Mouse (Mus musculus) urinary bladder, postnatal 25 days (tissue): ENCODE results near the gene Stn1.

ENCODE experiments used
- DNase-seq: peaks from one replicate; pipeline ENCODE4 v3.0.0; 2022; ENCODE audit warnings: low spot score

Gene Stn1

GRCm38 (mm10) chr19:47508771-47509281 is 28.5 kb downstream of the Stn1 start:
- DNase-seq = no peak

- no peak for DNase-seq
Measured at GRCm38 (mm10) chr19:47508191-47508590, 29.1 kb downstream of the Stn1 start.

DNA sequence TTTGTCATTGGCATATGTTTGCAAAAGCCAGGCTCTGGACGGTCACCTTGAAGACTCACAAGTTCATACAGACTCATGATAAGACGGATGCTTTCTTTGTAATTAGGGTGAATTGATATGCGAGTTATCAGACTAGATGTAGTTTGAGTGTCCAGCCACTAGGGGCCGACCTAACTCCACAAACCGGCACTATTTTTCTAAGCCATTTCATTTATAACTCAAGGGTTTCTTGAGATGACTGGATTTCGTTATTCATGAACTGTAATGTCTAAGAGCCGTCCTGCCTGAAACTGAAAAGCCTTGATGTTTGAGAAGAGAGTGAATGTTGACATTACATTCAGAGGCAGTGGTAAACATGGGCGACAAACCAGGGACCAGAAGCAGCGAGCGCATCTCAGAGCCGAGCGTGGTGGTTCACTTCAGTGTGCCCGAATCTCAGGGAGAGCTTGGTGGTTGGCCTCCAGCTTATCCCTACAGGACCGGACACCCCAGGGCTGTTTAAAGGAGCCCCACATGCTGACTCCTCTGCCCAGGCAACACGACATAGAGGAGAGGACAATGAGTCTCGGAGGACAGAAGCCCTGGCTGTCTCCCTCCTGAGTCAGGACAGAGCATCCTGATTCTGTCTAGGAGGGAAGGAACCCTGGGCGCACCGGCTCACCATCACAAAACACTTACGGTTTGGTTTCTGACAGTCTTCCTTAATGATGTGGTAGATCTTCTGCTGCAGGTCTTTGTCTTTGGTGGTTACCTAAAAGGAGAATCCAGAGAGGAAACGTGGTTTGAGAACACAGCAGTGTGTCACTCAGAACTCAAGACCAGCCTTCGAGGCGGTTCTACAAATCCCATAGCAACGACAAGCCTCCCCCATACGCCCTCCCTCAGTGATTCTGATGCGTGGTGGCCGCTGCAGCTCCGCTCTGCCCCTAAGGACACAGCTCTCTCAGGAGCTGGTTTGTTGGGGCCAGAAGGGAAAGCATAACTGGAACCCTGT is 29.9 kb downstream of the Stn1 start:
- no peak for DNase-seq

DNA sequence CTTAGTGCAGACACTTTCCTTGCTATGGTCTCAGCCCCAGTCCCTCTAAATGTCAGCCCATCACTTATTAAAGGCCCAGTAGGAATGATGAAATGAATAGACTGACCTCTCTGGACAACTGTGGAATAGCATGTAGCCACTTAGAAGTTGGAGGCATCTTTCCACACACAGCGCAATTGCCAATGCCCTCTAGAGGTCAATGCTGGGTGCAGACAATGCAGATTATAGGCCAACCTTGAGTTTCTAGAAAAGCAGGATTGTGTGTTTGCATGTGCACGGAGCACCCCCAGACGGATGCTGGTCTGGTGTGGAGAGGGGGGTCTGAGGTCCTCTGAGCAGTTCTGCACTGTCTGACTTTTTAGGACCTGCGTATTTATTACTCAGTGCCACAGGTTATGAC is 33.7 kb downstream of the Stn1 start:
- DNase-seq = no peak

DNA sequence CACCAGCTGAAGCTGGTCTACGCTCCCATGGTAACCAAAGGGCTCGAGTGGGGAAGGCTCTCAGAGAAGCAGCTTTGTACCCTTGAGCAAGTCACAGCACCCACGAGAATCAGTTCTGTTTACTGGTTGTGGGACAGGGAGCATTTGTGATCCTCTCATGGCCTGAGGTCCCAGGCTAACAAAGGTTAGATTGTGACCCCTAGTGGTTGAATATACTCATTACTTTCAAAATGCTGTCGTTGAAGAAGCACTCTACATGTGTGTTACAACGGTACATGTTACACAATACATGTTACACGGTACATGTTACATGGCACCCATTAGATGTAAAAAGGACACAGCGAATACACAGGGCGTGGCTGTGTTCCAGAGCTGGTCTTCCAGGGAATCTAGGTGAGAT is 34.7 kb downstream of the Stn1 start:
- DNase-seq = no peak

GRCm38 (mm10) chr19:47500389-47501011 is 36.8 kb downstream of the Stn1 start:
- DNase-seq = peak; percentile 15

DNA sequence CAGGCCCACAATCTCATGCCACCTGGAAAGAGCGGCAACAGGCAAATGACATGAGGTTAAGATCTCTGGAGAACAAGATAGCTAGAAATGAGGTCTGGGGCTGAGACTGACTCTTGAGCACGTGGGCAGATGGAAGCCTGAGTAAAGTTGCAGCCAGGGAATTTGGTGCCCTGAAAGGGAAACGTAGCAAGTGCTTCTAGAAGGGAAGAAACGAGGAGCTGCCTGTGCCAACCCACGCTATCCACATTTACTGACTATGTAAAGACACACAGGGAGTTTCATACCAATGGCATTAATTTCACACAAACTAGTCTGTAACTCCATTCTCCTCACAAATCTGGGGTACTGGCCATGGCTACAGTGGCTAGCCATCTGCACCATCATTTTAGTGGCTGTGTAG is 37.5 kb downstream of the Stn1 start:
- DNase-seq = no peak

- DNase-seq = no peak
Measured at GRCm38 (mm10) chr19:47498942-47499341, 38.4 kb downstream of the Stn1 start.

- no peak for DNase-seq
Measured at GRCm38 (mm10) chr19:47497736-47498135, 39.6 kb downstream of the Stn1 start.

- no peak for DNase-seq
Measured at GRCm38 (mm10) chr19:47497313-47497712, 40.0 kb downstream of the Stn1 start.

DNA sequence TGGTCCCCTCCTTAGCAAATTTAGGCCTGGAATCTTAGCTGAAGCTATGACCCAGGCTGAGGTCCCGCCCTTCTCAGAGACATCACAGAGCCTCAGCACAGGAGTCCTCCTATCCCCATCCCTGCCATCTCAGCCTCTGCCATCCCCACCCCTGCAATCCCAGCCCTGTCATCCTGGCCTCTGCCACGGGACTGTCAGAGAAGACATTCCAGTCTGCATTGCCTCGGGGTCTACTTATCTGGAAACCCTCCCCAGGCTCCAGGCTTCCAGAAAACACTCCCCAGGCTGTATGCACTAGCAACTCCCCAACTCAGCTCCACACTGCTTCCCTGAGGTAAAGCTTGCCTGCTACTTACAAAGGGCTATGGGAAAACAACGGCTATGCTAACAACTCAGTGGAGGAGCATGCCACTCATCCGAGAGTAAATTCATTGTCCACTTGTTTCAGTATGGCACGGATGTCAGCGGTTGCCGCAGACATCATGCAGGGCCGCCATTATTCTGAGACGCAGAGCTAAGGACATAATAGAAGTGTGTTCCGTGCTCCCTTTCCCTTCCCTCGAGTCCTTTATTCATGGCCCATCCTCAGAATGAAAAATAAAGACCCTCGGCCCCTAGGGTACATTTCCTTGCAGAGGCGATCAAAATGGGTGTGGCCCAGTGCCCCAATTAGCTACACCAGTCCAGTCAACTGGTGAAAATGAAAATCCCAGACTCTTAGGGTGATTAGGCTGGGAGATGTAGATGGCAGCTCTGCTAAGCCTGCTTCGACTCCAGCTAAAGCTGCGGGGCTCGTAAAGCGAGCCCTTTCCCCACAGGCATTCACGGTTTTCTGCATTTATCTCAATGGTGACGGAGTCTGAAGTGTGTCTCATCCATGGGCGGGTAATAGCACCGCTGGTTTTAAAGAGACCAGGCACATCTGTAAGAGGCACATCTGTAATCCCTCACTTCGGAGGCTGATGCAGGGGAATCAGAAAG is 44.0 kb downstream of the Stn1 start:
- DNase-seq = no peak

GRCm38 (mm10) chr19:47492422-47492821 is 44.9 kb downstream of the Stn1 start:
- DNase-seq = no peak

DNA sequence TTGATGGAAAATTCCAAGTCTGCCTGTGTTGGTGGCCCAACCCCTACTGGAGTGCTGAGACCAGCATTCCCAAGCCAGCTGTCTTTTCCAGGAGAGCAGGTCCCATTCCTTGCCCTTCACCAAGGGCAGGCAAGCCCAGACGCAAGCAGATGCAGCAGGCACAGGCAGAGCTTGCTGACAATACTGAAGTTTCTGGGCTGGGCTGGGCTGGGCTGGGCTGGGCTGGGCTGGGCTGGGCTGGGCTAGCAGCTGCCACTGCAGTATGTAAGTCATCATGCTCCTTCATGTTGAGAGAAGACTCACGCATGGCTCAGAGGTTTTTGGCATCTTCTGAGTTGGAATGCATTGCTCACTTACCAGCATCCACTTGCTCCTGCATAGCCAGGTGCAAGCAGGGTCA is 45.5 kb downstream of the Stn1 start:
- DNase-seq = no peak

GRCm38 (mm10) chr19:47489233-47489632 is 48.1 kb downstream of the Stn1 start:
- no peak for DNase-seq

- peak; percentile 63 for DNase-seq
Measured at GRCm38 (mm10) chr19:47488250-47488649, 49.1 kb downstream of the Stn1 start.

DNA sequence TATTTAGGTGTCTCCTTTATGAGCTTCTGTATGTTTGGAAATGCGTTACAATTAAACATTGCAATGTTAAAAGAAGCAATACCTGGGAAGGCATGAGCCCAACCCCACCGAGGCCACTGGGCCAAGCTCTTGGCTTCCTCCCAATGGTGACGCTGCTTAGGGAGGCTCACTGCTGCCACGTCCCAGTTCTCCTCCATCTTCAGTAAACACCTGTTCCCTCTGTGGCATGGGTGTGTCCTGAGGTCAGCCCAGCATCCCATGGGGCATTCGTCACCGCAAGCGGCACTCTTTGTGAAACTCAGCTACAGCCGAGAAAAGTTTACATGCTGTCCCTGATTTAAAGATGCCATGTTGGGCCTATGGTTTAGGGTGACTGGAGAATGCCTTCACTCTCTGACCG is 49.7 kb downstream of the Stn1 start:
- DNase-seq = no peak

GRCm38 (mm10) chr19:47485997-47486566 is 51.2 kb downstream of the Stn1 start:
- no peak for DNase-seq

DNA sequence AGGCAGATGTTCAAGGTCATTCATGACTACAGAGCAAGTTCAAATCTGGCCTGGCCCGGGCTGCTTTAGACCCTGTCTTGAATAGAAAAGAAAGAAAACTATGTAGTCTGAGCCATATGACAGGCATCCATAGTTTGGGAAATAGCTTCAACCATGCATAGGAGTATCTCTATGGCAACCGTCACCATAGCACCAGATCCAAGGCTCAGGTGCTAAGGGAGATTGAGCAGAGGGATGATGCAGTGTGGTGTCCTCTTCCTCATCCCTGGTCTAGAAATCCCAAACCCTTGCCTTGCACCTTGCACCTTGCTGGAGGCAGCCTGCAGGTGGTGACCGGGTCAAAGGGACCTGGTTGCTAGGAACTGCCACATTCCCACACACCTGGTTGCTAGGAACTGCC is 53.2 kb downstream of the Stn1 start:
- no peak for DNase-seq

DNA sequence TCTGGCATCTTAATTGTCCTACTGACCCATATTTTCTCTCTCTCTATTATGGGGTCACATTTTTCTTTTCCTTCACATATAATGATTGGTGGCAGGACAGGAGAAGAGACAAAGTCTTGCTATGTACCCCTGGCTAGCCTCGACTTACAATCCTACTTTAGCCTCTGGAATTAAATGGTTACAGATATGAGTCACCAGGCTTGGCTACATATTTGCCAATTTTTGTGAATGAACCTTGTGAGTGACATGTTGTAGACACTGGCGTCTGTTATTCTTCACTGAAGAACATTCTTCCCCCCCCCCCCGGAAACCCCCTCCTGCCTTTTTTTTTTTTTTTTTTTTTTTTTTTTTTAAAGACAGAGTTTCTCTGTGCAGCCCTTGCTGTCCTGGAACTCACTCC is 54.0 kb downstream of the Stn1 start:
- DNase-seq = no peak

DNA sequence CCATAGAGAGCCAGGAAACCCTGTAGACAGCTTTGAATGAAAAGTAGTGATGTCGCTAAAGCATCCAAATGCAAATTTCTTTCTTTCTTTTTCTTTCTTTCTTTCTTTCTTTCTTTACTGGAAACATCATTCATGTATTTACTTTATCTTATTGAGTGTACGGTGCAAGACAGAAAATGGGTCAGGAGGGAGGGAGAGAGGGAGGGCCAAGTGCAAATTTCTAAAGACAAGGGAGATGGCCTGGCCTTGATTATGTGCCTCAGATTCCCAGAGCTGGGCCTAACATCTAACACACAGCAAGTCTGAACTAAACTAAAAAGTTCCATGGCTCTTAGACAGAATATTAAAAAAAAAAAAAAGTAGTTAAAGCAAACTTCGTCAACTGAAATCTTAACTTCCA is 63.9 kb downstream of the Stn1 start:
- no peak for DNase-seq

DNA sequence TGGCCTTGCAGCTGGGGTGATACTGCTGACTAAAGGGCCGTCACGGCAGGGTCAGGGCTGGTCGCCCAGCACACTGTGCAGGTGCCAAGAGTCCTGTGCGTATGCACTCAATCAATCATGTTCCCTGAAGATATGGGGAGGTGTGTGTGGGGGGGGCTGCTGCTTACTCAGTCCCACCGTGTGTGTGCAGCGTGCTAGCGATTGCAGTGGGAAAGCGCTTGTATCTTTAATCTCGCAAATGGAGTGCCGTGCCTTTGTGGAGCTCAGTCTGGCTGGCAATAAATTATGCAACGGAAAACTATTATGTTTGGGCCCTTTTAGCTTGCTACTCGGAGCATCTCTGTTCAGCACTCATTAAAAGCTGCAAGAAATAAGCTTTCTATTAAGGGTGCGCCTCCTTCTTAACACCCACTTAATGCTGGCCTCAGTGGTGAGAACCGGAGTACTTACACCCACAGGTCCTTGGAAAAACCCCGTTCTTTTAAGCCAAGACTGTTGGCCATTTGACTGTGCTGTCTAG is 64.4 kb downstream of the Stn1 start:
- no peak for DNase-seq
